Mouse (Mus musculus): ENCODE data around the gene Col16a1. TPM values are rescaled to one million over a fixed set of nuclear protein-coding genes. Genes with fewer than 3 reads are reported as not detected.

The Col16a1 gene
- total and polyA plus RNA-seq, 2 experiments, result 1.9 to 2.0 TPM

DNA sequence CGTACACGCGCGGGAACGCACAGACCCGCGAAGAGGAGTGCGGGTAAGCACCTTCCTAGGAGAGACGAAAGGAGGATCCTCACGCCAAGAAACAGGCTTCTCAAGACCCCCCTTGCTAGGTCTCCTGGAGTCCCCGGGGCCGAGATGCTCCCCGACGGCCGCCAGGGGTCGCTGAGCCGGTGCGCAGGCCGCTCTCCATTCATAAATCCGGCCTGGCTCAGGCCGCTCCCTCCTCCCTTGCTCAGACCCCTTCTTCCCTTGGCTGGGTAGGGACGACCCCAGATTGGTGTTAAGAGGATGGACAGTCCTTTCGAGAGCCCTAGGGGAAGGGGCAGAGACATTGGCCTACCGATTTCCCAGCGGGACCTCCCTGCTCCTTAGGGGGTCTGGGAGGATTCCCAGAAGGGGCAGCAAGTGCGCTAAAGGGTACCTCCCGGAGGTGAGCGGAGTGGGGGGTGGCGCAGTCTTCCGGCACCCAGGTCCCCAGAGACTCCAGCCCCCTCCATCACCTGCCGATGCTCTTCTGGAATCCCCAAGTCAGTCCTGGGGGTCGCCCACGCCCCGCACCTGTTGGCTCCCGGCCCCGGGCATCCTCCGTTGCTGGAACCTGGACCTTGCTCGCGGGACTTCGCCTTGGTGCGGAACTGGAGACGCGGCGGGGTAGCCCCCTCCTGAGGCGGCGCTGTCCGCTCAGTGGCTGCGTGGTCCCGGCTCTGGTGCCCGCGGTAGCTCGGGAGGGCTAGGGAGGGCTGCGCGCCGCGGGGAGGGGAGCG, 91.0 kb downstream of the Col16a1 start:
- DNase-seq (ENCODE audit: extremely low read depth, low read depth, low spot score), result no peak
- Histone ChIP-seq H3K27ac (replicated peaks; ENCODE audit: insufficient read depth, low read depth, low read length) (no peak overlapping the region), H3K4me1 (ENCODE audit: control insufficient read depth, insufficient read depth, low read length) (peaks cover 2% of the 10 kb centered on the region; the same call in 1 of the 2 replicates), H3K79me2 (ENCODE audit: control insufficient read depth, insufficient read depth, low read length) (no peaks in the 10 kb centered on the region), H3K9ac (ENCODE audit: low read depth, low read length) (no peak overlapping the region), H3K27me3 (ENCODE audit: control insufficient read depth, insufficient read depth, low read length) (peaks cover 10% of the 10 kb centered on the region), H3K36me3 (ENCODE audit: control insufficient read depth, insufficient read depth, low read length) (no peaks in the 10 kb centered on the region), H3K4me3 (ENCODE audit: insufficient read depth, low read depth, low read length) (no peak overlapping the region)
- 3% methylated on average over 56 of the region's 57 CpGs for WGBS
- no peak for TF ChIP-seq POLR2A (IDR thresholded peaks at IDR 0.05; ENCODE audit: extremely low read depth, insufficient read depth, low read length)
- TF ChIP-seq CTCF (IDR thresholded peaks at IDR 0.05; ENCODE audit: low read depth, low read length), result peak; percentile 80

GRCm38 (mm10) chr4:130139214-130139492, 91.5 kb downstream of the Col16a1 start, which contains the start of gene Hcrtr1:
TSS of gene Hcrtr1 (minus strand) at chr4:130139359.
- H3K4me3 ChIP-seq (ENCODE audit: insufficient read depth, low read depth, low read length), result no peak within 1 kb of the TSS
- no peaks in the 10 kb centered on the region for H3K79me2 ChIP-seq (ENCODE audit: control insufficient read depth, insufficient read depth, low read length)
- no peaks in the 10 kb centered on the region for H3K36me3 ChIP-seq (ENCODE audit: control insufficient read depth, insufficient read depth, low read length)
- WGBS, result 6% methylated on average over 15 of the region's 15 CpGs
- no peak within 1 kb of the TSS for H3K9ac ChIP-seq (ENCODE audit: low read depth, low read length)
- H3K27me3 ChIP-seq (ENCODE audit: control insufficient read depth, insufficient read depth, low read length), result peaks cover 10% of the 10 kb centered on the region
- DNase-seq (ENCODE audit: extremely low read depth, low read depth, low spot score), result no peak
- TF ChIP-seq POLR2A (IDR thresholded peaks at IDR 0.05; ENCODE audit: extremely low read depth, insufficient read depth, low read length), result no peak
- peaks cover 2% of the 10 kb centered on the region; the same call in 1 of the 2 replicates for H3K4me1 ChIP-seq (ENCODE audit: control insufficient read depth, insufficient read depth, low read length)
- H3K27ac ChIP-seq (replicated peaks; ENCODE audit: insufficient read depth, low read depth, low read length), result no peak within 1 kb of the TSS

DNA sequence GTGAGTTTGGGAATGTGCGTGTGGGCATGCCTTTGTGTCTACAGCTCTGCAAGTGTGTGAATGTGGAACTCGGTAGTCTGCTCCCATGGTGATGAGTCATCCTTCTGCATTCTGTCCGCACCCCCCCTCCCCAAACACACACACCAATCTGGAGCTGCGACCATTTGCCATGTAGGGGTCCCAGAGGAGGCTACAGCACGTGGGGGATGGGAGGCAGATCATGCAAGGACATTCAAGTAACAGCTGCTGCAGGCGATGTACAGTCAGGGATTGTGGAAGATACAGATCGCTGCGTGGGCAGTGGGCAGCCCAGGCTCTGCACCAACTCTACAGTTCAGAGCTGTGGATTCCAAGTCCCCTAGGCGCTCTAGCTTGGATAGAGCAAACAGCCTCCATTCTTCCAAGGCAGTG, 93.4 kb downstream of the Col16a1 start:
- no peak for DNase-seq (ENCODE audit: extremely low read depth, low read depth, low spot score)
- no peak for TF ChIP-seq CTCF (IDR thresholded peaks at IDR 0.05; ENCODE audit: low read depth, low read length)
- no peak for TF ChIP-seq POLR2A (IDR thresholded peaks at IDR 0.05; ENCODE audit: extremely low read depth, insufficient read depth, low read length)
- Histone ChIP-seq H3K36me3 (ENCODE audit: control insufficient read depth, insufficient read depth, low read length) (no peaks in the 10 kb centered on the region), H3K4me1 (ENCODE audit: control insufficient read depth, insufficient read depth, low read length) (peaks cover 2% of the 10 kb centered on the region; the same call in 1 of the 2 replicates), H3K79me2 (ENCODE audit: control insufficient read depth, insufficient read depth, low read length) (no peaks in the 10 kb centered on the region), H3K27me3 (ENCODE audit: control insufficient read depth, insufficient read depth, low read length) (peaks cover 10% of the 10 kb centered on the region), H3K4me3 (ENCODE audit: insufficient read depth, low read depth, low read length) (no peak overlapping the region), H3K9ac (ENCODE audit: low read depth, low read length) (no peak overlapping the region), H3K27ac (replicated peaks; ENCODE audit: insufficient read depth, low read depth, low read length) (no peak overlapping the region)
- WGBS, result 56% methylated on average over 9 of the region's 9 CpGs

DNA sequence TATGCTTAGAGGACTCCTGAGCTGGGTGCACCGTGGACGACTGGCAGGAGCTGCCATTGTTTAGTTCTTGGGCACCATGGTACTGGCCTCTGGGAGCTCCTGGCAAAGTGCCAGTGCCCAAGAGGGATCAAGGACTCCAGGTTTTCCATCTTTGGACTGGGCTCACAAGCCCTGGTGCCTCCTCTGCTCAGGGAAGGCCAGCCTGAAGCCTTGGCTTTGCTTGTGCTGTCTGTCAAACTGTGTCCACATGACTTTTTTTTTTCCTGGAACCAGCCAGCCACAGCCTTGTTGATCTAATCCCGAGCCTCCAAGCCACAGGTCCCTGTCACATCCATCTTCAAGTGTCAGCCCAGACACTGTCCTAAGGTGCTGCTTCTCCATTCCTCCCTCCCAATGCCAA, 94.1 kb downstream of the Col16a1 start:
- no peak for DNase-seq (ENCODE audit: extremely low read depth, low read depth, low spot score)
- Histone ChIP-seq H3K4me3 (ENCODE audit: insufficient read depth, low read depth, low read length) (no peak overlapping the region), H3K4me1 (ENCODE audit: control insufficient read depth, insufficient read depth, low read length) (peaks cover 2% of the 10 kb centered on the region; the same call in 1 of the 2 replicates), H3K27ac (replicated peaks; ENCODE audit: insufficient read depth, low read depth, low read length) (no peak overlapping the region), H3K27me3 (ENCODE audit: control insufficient read depth, insufficient read depth, low read length) (peaks cover 10% of the 10 kb centered on the region), H3K9ac (ENCODE audit: low read depth, low read length) (no peak overlapping the region), H3K36me3 (ENCODE audit: control insufficient read depth, insufficient read depth, low read length) (no peaks in the 10 kb centered on the region), H3K79me2 (ENCODE audit: control insufficient read depth, insufficient read depth, low read length) (no peaks in the 10 kb centered on the region)
- no peak for TF ChIP-seq CTCF (IDR thresholded peaks at IDR 0.05; ENCODE audit: low read depth, low read length)
- TF ChIP-seq POLR2A (IDR thresholded peaks at IDR 0.05; ENCODE audit: extremely low read depth, insufficient read depth, low read length), result no peak
- 63% methylated on average over 3 of the region's 3 CpGs for WGBS

DNA sequence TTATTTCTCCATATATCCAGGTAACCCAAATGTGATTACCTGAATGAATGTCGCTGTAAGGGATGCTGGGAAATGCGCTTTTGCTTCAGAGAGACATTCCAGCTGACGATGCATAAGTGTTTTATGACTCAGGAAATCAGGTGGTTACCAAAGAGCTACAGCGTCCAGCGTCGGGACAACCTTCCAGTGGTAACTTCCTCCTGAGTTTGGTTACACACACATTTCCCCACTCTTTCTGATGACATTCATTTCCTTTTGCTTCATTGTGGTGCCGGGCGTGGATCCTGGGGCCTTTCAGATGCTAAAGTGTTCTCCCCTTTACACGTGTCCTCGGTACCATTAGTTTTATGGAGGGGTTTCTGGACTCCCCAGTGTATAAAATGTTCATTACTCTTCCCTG, 100.8 kb downstream of the Col16a1 start:
- H3K36me3 ChIP-seq (ENCODE audit: control insufficient read depth, insufficient read depth, low read length), result no peaks in the 10 kb centered on the region
- TF ChIP-seq POLR2A (IDR thresholded peaks at IDR 0.05; ENCODE audit: extremely low read depth, insufficient read depth, low read length) (no peak), CTCF (IDR thresholded peaks at IDR 0.05; ENCODE audit: low read depth, low read length) (no peak)

More for the DNA sequence above, 100.8 kb downstream of the Col16a1 start:
- H3K27ac ChIP-seq (replicated peaks; ENCODE audit: insufficient read depth, low read depth, low read length), result no peak overlapping the region
- DNase-seq (ENCODE audit: extremely low read depth, low read depth, low spot score), result no peak
- no peaks in the 10 kb centered on the region for H3K27me3 ChIP-seq (ENCODE audit: control insufficient read depth, insufficient read depth, low read length)
- H3K79me2 ChIP-seq (ENCODE audit: control insufficient read depth, insufficient read depth, low read length), result no peaks in the 10 kb centered on the region
- no peak overlapping the region for H3K9ac ChIP-seq (ENCODE audit: low read depth, low read length)
- no peak overlapping the region for H3K4me3 ChIP-seq (ENCODE audit: insufficient read depth, low read depth, low read length)
- 67% methylated on average over 10 of the region's 10 CpGs for WGBS
- H3K4me1 ChIP-seq (ENCODE audit: control insufficient read depth, insufficient read depth, low read length), result no peaks in the 10 kb centered on the region

Other genes with a start within 250 kb of the Col16a1 start
- 58.4 and 63.4 TPM in 2 replicates for gene Ptp4a2, start 236.6 kb upstream of the Col16a1 start, total RNA-seq (2014; rRNA removed)
- gene Ptp4a2, start 236.6 kb upstream of the Col16a1 start, polyA plus RNA-seq (2012; rRNA removed), result 41.1 and 49.5 TPM in 2 replicates
- not detected in 2 replicates for gene Spocd1, start 118.6 kb upstream of the Col16a1 start, total RNA-seq (2014; rRNA removed)
- not detected in 2 replicates for gene Spocd1, start 118.6 kb upstream of the Col16a1 start, polyA plus RNA-seq (2012; rRNA removed)
- 0.07 TPM in 1 of 2 replicates, not detected in the other for gene Adgrb2, start 63.0 kb upstream of the Col16a1 start, total RNA-seq (2014; rRNA removed)
- gene Adgrb2, start 63.0 kb upstream of the Col16a1 start, polyA plus RNA-seq (2012; rRNA removed), result 0.06 TPM in 1 of 2 replicates, not detected in the other
- gene Pef1, start 54.7 kb downstream of the Col16a1 start, total RNA-seq (2014; rRNA removed), result 23.1 and 30.1 TPM in 2 replicates
- 77.2 and 79.8 TPM in 2 replicates for gene Pef1, start 54.7 kb downstream of the Col16a1 start, polyA plus RNA-seq (2012; rRNA removed)
- not detected in 2 replicates for gene Hcrtr1, start 91.5 kb downstream of the Col16a1 start, total RNA-seq (2014; rRNA removed)
- 0.04 TPM in 1 of 2 replicates, not detected in the other for gene Hcrtr1, start 91.5 kb downstream of the Col16a1 start, polyA plus RNA-seq (2012; rRNA removed)
- gene Tinagl1, start 127.3 kb downstream of the Col16a1 start, total RNA-seq (2014; rRNA removed), result 13.3 and 21.4 TPM in 2 replicates
- gene Tinagl1, start 127.3 kb downstream of the Col16a1 start, polyA plus RNA-seq (2012; rRNA removed), result 30.5 and 35.3 TPM in 2 replicates
- gene Gm853, start 174.6 kb downstream of the Col16a1 start, total RNA-seq (2014; rRNA removed), result not detected in 2 replicates
- gene Gm853, start 174.6 kb downstream of the Col16a1 start, polyA plus RNA-seq (2012; rRNA removed), result not detected in 2 replicates
- gene Serinc2, start 231.4 kb downstream of the Col16a1 start, total RNA-seq (2014; rRNA removed), result 0.87 and 1.1 TPM in 2 replicates
- 20.9 and 22.5 TPM in 2 replicates for gene Serinc2, start 231.4 kb downstream of the Col16a1 start, polyA plus RNA-seq (2012; rRNA removed)

Measured in liver, adult 2 months (tissue).